Mouse (Mus musculus) thymus, adult 2 months (tissue): Measurements from ENCODE around the gene Cdkl5. TPM values are rescaled to one million over a fixed set of nuclear protein-coding genes. Genes with fewer than 3 reads are reported as not detected.

Experiments
- DNase-seq: peaks from one replicate; pipeline ENCODE4 v3.0.0; 2021
- H3K27ac ChIP-seq: fragments of 200-500 bp; 2 replicates; pipeline ENCODE4 v1.5.1; 2012; ENCODE audit warnings: low read length, control low read depth; ENCODE audit not compliant: control insufficient read depth, insufficient read depth
- H3K27me3 ChIP-seq: fragments of 200-500 bp; 2 replicates; pipeline ENCODE4 v1.6.1; 2012; ENCODE audit warnings: mild to moderate bottlenecking, low read length, moderate library complexity, mixed read lengths; ENCODE audit not compliant: control insufficient read depth, insufficient read depth
- H3K36me3 ChIP-seq: fragments of 200-500 bp; 2 replicates; pipeline ENCODE4 v1.6.1; 2012; ENCODE audit warnings: mild to moderate bottlenecking, low read length, moderate library complexity; ENCODE audit not compliant: control insufficient read depth, insufficient read depth
- H3K4me1 ChIP-seq: fragments of 200-500 bp; replicated peaks from 2 replicates; pipeline ENCODE4 v1.6.1; 2012; ENCODE audit warnings: low read length; ENCODE audit not compliant: control insufficient read depth, insufficient read depth
- H3K4me3 ChIP-seq: fragments of 200-500 bp; 2 replicates; pipeline ENCODE4 v1.5.1; 2012; ENCODE audit warnings: mild to moderate bottlenecking, low read length, control low read depth, moderate library complexity; ENCODE audit not compliant: control insufficient read depth, insufficient read depth
- CTCF ChIP-seq: fragments of 200-500 bp; IDR thresholded peaks from 2 replicates; pipeline ENCODE4 v1.5.1; 2012; ENCODE audit warnings: mild to moderate bottlenecking, control low read depth, low read length, moderate library complexity, borderline replicate concordance; ENCODE audit not compliant: control insufficient read depth, poor library complexity, insufficient read depth; ENCODE audit errors: extremely low read depth
- POLR2A ChIP-seq: fragments of 200-500 bp; IDR thresholded peaks from 2 replicates; pipeline ENCODE4 v1.6.1; 2012; ENCODE audit warnings: mild to moderate bottlenecking, low read length, control low read depth, moderate library complexity; ENCODE audit not compliant: control insufficient read depth, poor library complexity, insufficient read depth; ENCODE audit errors: extremely low read depth
- WGBS: fragments of 180-500 bp; shearing (Covaris S2); methylation state at CpG from one replicate; pipeline ENCODE4 v1.1.7; 2018; 5-methylcytosine and 5-hydroxymethylcytosine counted together
- polyA plus RNA-seq: library from polyadenylated mRNA; depleted of rRNA; stranded (reverse); fragments of >200 nt; gene quantifications from 2 replicates; pipeline ENCODE4 v1.2.3, GENCODE M21; 2012

The Cdkl5 gene
- polyA plus RNA-seq, 1 experiment, result 0.98 TPM

- no peaks in the 10 kb centered on the region for H3K27me3 ChIP-seq
- 67% methylated on average over 1 of the region's 1 CpGs for whole genome bisulfite sequencing
- H3K4me1 ChIP-seq, result no peaks in the 10 kb centered on the region
- H3K27ac ChIP-seq, result no peak overlapping the region
- TF ChIP-seq CTCF (no peak), POLR2A (no peak)
- H3K36me3 ChIP-seq, result no peaks in the 10 kb centered on the region
- DNase-seq, result no peak
- H3K4me3 ChIP-seq, result no peak overlapping the region
These were observed 59.0 kb downstream of the Cdkl5 start for GRCm38 (mm10) chrX:160935541-160935940.

GRCm38 (mm10) chrX:160930656-160931055, 63.8 kb downstream of the Cdkl5 start:
- peak; percentile 2 for DNase-seq
- no peaks in the 10 kb centered on the region for H3K36me3 ChIP-seq
- H3K4me3 ChIP-seq, result no peak overlapping the region
- no peaks in the 10 kb centered on the region for H3K27me3 ChIP-seq
- H3K27ac ChIP-seq, result no peak overlapping the region
- no peaks in the 10 kb centered on the region for H3K4me1 ChIP-seq
- TF ChIP-seq POLR2A (no peak), CTCF (no peak)

GRCm38 (mm10) chrX:160928870-160929269, 65.6 kb downstream of the Cdkl5 start:
- Histone ChIP-seq H3K27ac (no peak overlapping the region), H3K4me3 (no peak overlapping the region), H3K4me1 (no peaks in the 10 kb centered on the region), H3K36me3 (no peaks in the 10 kb centered on the region), H3K27me3 (no peaks in the 10 kb centered on the region)
- DNase-seq, result no peak
- 100% methylated on average over 1 of the region's 1 CpGs for WGBS
- no peak for TF ChIP-seq CTCF
- TF ChIP-seq POLR2A, result no peak

GRCm38 (mm10) chrX:160919022-160919637, 75.4 kb downstream of the Cdkl5 start:
- Histone ChIP-seq H3K27me3 (no peaks in the 10 kb centered on the region), H3K4me1 (no peaks in the 10 kb centered on the region), H3K36me3 (no peaks in the 10 kb centered on the region), H3K4me3 (no peak overlapping the region), H3K27ac (no peak overlapping the region)
- 95% methylated on average over 3 of the region's 3 CpGs for WGBS
- no peak for TF ChIP-seq POLR2A
- TF ChIP-seq CTCF, result no peak
- DNase-seq, result no peak

- no peak within 1 kb of the TSS for H3K4me3 ChIP-seq
- 91% methylated on average over 4 of the region's 4 CpGs for WGBS
These were observed 87.6 kb downstream of the Cdkl5 start, which contains the start of gene Gja6 for GRCm38 (mm10) chrX:160906952-160907351. Gja6 (minus strand) TSS chrX:160907052.

GRCm38 (mm10) chrX:160906477-160906876, 88.0 kb downstream of the Cdkl5 start:
- no peak overlapping the region for H3K4me3 ChIP-seq
- no peak for TF ChIP-seq CTCF
- TF ChIP-seq POLR2A, result no peak
- no peak overlapping the region for H3K27ac ChIP-seq
- H3K36me3 ChIP-seq, result no peaks in the 10 kb centered on the region
- no peaks in the 10 kb centered on the region for H3K4me1 ChIP-seq
- DNase-seq, result no peak
- WGBS, result 87% methylated on average over 4 of the region's 4 CpGs
- H3K27me3 ChIP-seq, result no peaks in the 10 kb centered on the region

More at GRCm38 (mm10) chrX:160906952-160907351, 87.6 kb downstream of the Cdkl5 start, which contains the start of gene Gja6:
- H3K27ac ChIP-seq, result no peak within 1 kb of the TSS
- H3K36me3 ChIP-seq, result no peaks in the 10 kb centered on the region
- TF ChIP-seq POLR2A (no peak), CTCF (no peak)
- no peaks in the 10 kb centered on the region for H3K4me1 ChIP-seq
- no peak for DNase-seq
- no peaks in the 10 kb centered on the region for H3K27me3 ChIP-seq

- 85% methylated on average over 4 of the region's 4 CpGs for WGBS
- Histone ChIP-seq H3K27ac (no peak overlapping the region), H3K4me1 (no peaks in the 10 kb centered on the region), H3K4me3 (no peak overlapping the region), H3K27me3 (no peaks in the 10 kb centered on the region), H3K36me3 (no peaks in the 10 kb centered on the region)
- no peak for DNase-seq
- TF ChIP-seq POLR2A (no peak), CTCF (no peak)
These were observed 88.6 kb downstream of the Cdkl5 start for GRCm38 (mm10) chrX:160905913-160906312.

- no peak overlapping the region for H3K4me3 ChIP-seq
- no peak for TF ChIP-seq CTCF
- TF ChIP-seq POLR2A, result no peak
- H3K4me1 ChIP-seq, result no peaks in the 10 kb centered on the region
- H3K27me3 ChIP-seq, result no peaks in the 10 kb centered on the region
- H3K36me3 ChIP-seq, result no peaks in the 10 kb centered on the region
- 90% methylated on average over 2 of the region's 2 CpGs for WGBS
- no peak for DNase-seq
- no peak overlapping the region for H3K27ac ChIP-seq
These were observed 89.3 kb downstream of the Cdkl5 start for GRCm38 (mm10) chrX:160905041-160905678.
